Mouse (Mus musculus) neural tube, embryonic 14.5 days (tissue): ENCODE measurements at regions not wholly inside any gene's neighbourhood (a gene's known extent, or its start where the extent isn't known, plus 50 kb on each side); places are given as distances from the start of the nearest gene placed in this dataset.
A peak's percentile ranks its signal among the peaks of the same experiment; 100 is the strongest.

ENCODE experiments used
- ATAC-seq: fragments of 200-750 bp; cut with Nextera tagmentation; 2 replicates; pipeline ENCODE4 v1.8.0; 2017; ENCODE audit warnings: low read depth, mild to moderate bottlenecking, moderate TSS enrichment, moderate library complexity
- H3K27ac ChIP-seq: fragments of 300-500 bp; sonication (generic); 2 replicates; pipeline ENCODE4 v1.5.1; 2014; ENCODE audit warnings: low read depth, mild to moderate bottlenecking, control low read depth, low read length, moderate library complexity, mixed read lengths
- H3K27me3 ChIP-seq: fragments of 300-500 bp; sonication (generic); 2 replicates; pipeline ENCODE4 v1.6.1; 2014; ENCODE audit warnings: low read length; ENCODE audit not compliant: control insufficient read depth, insufficient read depth
- H3K36me3 ChIP-seq: fragments of 300-500 bp; sonication (generic); 2 replicates; pipeline ENCODE4 v1.6.1; 2014; ENCODE audit warnings: low read length, mixed read lengths; ENCODE audit not compliant: control insufficient read depth, insufficient read depth
- H3K4me1 ChIP-seq: fragments of 300-500 bp; sonication (generic); 2 replicates; pipeline ENCODE4 v1.6.1; 2014; ENCODE audit warnings: low read length; ENCODE audit not compliant: control insufficient read depth, insufficient read depth
- H3K4me2 ChIP-seq: fragments of 300-500 bp; sonication (generic); 2 replicates; pipeline ENCODE4 v1.6.1; 2014; ENCODE audit warnings: mild to moderate bottlenecking, low read depth, low read length, control low read depth
- H3K4me3 ChIP-seq: fragments of 300-500 bp; sonication (generic); 2 replicates; pipeline ENCODE4 v1.5.1; 2014; ENCODE audit warnings: low read depth, low read length, control low read depth, mixed read lengths
- H3K9ac ChIP-seq: fragments of 300-500 bp; sonication (generic); replicated peaks from 2 replicates; pipeline ENCODE4 v1.6.1; 2014; ENCODE audit warnings: low read depth, mild to moderate bottlenecking, control low read depth, low read length, mixed read lengths
- H3K9me3 ChIP-seq: fragments of 300-500 bp; sonication (generic); 2 replicates; pipeline ENCODE4 v1.6.1; 2016; ENCODE audit warnings: low read length; ENCODE audit not compliant: control insufficient read depth
- WGBS: fragments of 180-500 bp; shearing (Covaris S2); extraction: QIAGEN DNeasy Blood & Tissue Kit; methylation state at CpG from one replicate; pipeline ENCODE4 v1.1.7; 2014; 5-methylcytosine and 5-hydroxymethylcytosine counted together

DNA sequence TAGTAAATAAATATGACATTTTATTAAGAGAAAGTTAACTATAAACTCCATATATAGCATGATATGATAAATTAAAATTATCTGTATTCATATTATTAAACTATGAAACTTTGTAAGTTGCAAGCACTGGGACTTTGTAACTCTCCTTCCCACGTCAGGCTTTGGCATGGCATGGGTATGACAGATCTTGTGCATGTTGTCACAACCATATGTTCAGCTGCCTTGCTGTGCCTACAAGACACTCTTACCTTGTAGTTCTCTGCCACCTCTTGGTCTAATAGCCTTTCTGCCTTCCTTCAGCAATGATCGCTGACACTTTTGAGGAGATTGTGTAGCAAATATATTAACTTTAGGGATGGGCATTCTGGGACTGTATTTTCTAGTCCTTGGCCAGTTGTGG, 183.1 kb upstream of the Ndst3 start:
- 90% methylated on average over 2 of the region's 2 CpGs for WGBS
- no peak for ATAC-seq
- Histone ChIP-seq H3K9ac (no peak overlapping the region), H3K4me3 (no peak overlapping the region), H3K4me1 (no peaks in the 10 kb centered on the region), H3K9me3 (no peaks in the 10 kb centered on the region), H3K27me3 (no peaks in the 10 kb centered on the region), H3K36me3 (no peaks in the 10 kb centered on the region), H3K27ac (no peak overlapping the region), H3K4me2 (no peak overlapping the region)

GRCm38 (mm10) chr3:123893691-123894090, 203.0 kb upstream of the Ndst3 start:
- H3K36me3 ChIP-seq = no peaks in the 10 kb centered on the region
- no peak overlapping the region for H3K9ac ChIP-seq
- H3K4me1 ChIP-seq = no peaks in the 10 kb centered on the region
- 4% methylated on average over 3 of the region's 3 CpGs for WGBS
- H3K4me3 ChIP-seq = no peak overlapping the region
- H3K9me3 ChIP-seq = no peaks in the 10 kb centered on the region
- H3K4me2 ChIP-seq = no peak overlapping the region
- H3K27ac ChIP-seq = no peak overlapping the region
- no peak for ATAC-seq
- H3K27me3 ChIP-seq = no peaks in the 10 kb centered on the region

DNA sequence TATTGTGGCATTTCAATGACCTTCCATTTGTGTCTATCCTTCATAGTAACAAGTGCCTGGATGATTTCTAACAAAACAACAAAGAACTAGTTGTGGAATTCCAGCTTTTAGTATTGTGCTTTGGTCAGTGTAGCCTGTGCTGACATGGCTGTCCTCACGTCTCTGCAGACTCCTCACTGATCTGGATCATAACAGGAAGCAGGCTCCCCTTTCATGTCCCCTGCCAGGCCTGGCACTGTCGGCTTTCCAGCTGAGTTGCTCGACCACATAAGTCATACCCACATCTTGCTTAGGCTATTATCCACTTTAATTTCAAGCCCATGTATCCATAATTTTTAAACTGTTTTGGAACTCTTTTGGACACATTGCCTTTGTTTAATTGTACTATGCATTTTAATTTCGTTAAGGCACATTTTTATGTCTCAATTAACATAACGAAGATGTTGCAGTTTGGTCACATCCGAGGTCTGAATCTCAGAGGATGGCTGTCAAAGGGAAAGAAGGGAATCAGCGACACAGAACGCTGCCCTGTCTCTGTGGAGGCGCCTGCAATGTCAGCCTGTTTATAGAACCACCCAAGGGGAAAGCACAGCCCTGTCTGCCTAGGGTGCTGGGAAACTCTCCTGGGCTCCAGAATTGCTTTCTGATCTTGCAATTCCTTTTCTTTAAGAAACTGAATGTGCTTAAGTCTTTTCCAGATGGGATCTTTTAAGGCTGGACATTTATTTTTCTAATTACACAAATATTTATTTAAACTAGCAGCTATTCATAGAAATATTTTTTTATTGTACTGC, 215.5 kb upstream of the Ndst3 start:
- Histone ChIP-seq H3K27ac (0 out of 2 replicates have a peak overlapping the region, but pooled peaks have one; percentile 48), H3K36me3 (no peaks in the 10 kb centered on the region), H3K27me3 (no peaks in the 10 kb centered on the region), H3K4me1 (no peaks in the 10 kb centered on the region; the same call in 1 of the 2 replicates), H3K9me3 (no peaks in the 10 kb centered on the region), H3K4me2 (no peak overlapping the region), H3K9ac (no peak overlapping the region), H3K4me3 (no peak overlapping the region)
- ATAC-seq = peak; percentile 65; the same call in 1 of the 2 replicates
- 22% methylated on average over 9 of the region's 9 CpGs for WGBS

GRCm38 (mm10) chr3:123918140-123918539, 227.5 kb upstream of the Ndst3 start:
- Histone ChIP-seq H3K36me3 (no peaks in the 10 kb centered on the region), H3K27ac (no peak overlapping the region), H3K4me3 (no peak overlapping the region), H3K27me3 (no peaks in the 10 kb centered on the region), H3K9ac (no peak overlapping the region), H3K4me1 (no peaks in the 10 kb centered on the region), H3K4me2 (no peak overlapping the region), H3K9me3 (no peaks in the 10 kb centered on the region)
- ATAC-seq = no peak
- WGBS = 77% methylated on average over 3 of the region's 3 CpGs

GRCm38 (mm10) chr3:123952121-123952520, 261.5 kb upstream of the Ndst3 start:
- H3K9ac ChIP-seq = no peak overlapping the region
- no peaks in the 10 kb centered on the region for H3K36me3 ChIP-seq
- WGBS = 81% methylated on average over 6 of the region's 6 CpGs
- ATAC-seq = no peak
- no peak overlapping the region for H3K4me2 ChIP-seq
- H3K4me3 ChIP-seq = no peak overlapping the region
- H3K4me1 ChIP-seq = no peaks in the 10 kb centered on the region
- no peaks in the 10 kb centered on the region for H3K9me3 ChIP-seq
- H3K27ac ChIP-seq = no peak overlapping the region
- H3K27me3 ChIP-seq = no peaks in the 10 kb centered on the region

DNA sequence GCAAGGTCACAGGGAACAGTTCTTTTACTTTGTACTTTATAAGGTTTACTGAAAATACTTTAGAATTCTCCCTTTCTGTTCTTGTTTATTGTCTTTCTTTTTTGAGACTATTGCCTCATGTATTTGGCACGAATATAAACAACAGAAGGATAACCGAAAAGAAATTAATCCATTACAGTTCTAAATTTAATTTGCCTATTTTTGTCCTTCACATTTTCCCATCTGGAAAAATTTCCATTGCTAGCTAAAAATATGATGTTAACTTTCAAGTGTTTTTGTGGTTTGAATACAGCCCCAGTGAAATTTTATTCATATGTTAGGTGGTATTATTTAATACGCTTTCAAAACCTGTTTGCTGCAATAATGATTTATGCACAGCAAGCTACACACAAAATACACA, 276.7 kb upstream of the Ndst3 start:
- Histone ChIP-seq H3K9me3 (no peaks in the 10 kb centered on the region), H3K36me3 (no peaks in the 10 kb centered on the region), H3K27me3 (no peaks in the 10 kb centered on the region), H3K4me3 (no peak overlapping the region), H3K27ac (no peak overlapping the region), H3K4me1 (no peaks in the 10 kb centered on the region), H3K9ac (no peak overlapping the region), H3K4me2 (no peak overlapping the region)
- no peak for ATAC-seq
- WGBS = 93% methylated on average over 3 of the region's 3 CpGs

DNA sequence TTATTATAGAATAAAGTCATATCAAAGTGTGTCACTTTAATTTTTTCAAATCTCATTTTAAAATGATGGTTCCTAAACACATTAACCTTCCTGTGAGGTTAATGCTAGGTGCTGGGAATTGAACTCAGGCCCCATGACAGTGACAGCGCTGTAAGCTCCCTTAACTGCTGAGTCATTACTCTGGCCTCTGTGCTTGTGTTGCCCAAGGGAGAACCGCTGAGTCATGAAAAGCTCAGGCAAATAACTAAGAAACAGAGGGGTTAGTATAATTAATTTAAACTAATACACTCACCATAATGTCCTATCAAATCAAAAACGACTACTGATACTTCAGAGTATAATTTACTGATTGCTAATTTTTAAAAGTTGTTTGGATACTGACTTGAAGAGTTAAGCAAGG, 281.7 kb upstream of the Ndst3 start:
- H3K9ac ChIP-seq = no peak overlapping the region
- H3K4me3 ChIP-seq = no peak overlapping the region
- no peaks in the 10 kb centered on the region for H3K9me3 ChIP-seq
- 86% methylated on average over 3 of the region's 3 CpGs for WGBS
- H3K27ac ChIP-seq = no peak overlapping the region
- no peaks in the 10 kb centered on the region for H3K27me3 ChIP-seq
- H3K36me3 ChIP-seq = no peaks in the 10 kb centered on the region
- no peak overlapping the region for H3K4me2 ChIP-seq
- H3K4me1 ChIP-seq = no peaks in the 10 kb centered on the region
- no peak for ATAC-seq

DNA sequence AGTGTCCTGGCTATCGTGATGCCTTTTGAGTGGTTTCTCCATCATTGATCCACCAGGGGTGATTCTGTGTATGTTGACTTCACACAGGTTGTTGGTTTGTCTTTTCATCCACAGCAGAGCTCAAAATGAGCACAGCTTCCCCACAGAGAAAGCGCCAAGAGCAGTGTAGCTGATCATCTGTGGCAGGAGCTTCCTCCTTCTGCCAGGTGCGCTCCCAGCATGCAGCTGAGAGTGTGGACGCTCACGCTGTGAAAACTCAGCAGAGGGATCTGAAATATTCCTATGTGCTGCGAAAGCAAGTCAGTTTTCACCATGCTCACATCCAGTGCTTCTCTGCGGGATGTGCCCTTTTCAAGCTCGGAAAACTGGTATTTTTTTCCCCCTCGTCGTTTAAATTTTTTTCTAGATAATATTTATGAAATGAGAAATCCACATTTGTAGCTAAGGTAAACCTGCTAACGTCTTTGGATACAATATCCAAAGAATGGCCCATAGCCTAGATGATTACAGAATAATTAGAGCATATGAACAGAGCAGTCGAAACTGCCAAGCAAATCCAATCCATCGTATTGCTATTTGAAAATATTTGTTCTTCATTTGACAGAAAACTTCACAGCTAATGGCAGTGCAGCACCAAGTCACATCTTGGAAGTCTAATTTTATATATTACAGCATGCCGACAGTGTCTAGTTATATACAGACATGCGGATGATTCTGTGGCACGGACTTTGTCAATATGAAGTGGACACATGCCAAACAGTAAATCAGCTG, 283.3 kb upstream of the Ndst3 start:
- H3K4me3 ChIP-seq = no peak overlapping the region
- H3K9me3 ChIP-seq = no peaks in the 10 kb centered on the region
- H3K4me2 ChIP-seq = no peak overlapping the region
- no peak overlapping the region for H3K9ac ChIP-seq
- no peaks in the 10 kb centered on the region for H3K27me3 ChIP-seq
- ATAC-seq = no peak
- H3K27ac ChIP-seq = no peak overlapping the region
- WGBS = 70% methylated on average over 16 of the region's 16 CpGs
- H3K36me3 ChIP-seq = no peaks in the 10 kb centered on the region
- no peaks in the 10 kb centered on the region for H3K4me1 ChIP-seq

GRCm38 (mm10) chr3:123976475-123976874, 285.8 kb upstream of the Ndst3 start:
- Histone ChIP-seq H3K9me3 (no peaks in the 10 kb centered on the region), H3K9ac (no peak overlapping the region), H3K36me3 (no peaks in the 10 kb centered on the region), H3K4me1 (no peaks in the 10 kb centered on the region), H3K27me3 (no peaks in the 10 kb centered on the region), H3K4me3 (no peak overlapping the region), H3K27ac (no peak overlapping the region), H3K4me2 (no peak overlapping the region)
- no peak for ATAC-seq
- WGBS = 85% methylated on average over 3 of the region's 3 CpGs
